Mouse (Mus musculus) limb, embryonic 14.5 days (tissue): ENCODE measurements at regions not wholly inside any gene's neighbourhood (a gene's known extent, or its start where the extent isn't known, plus 50 kb on each side); places are given as distances from the start of the nearest gene placed in this dataset.

Experiments
- ATAC-seq: fragments of 200-750 bp; cut with Nextera tagmentation; 2 replicates; pipeline ENCODE4 v1.8.0; 2017; ENCODE audit warnings: low read depth, moderate number of reproducible peaks, moderate TSS enrichment; ENCODE audit not compliant: low FRiP score
- DNase-seq: peaks from one replicate; pipeline ENCODE4 v3.0.0-alpha.2; 2015; ENCODE audit warnings: low spot score
- H3K27ac ChIP-seq: fragments of 300-500 bp; sonication (generic); replicated peaks from 2 replicates; pipeline ENCODE4 v1.5.1; 2014; ENCODE audit warnings: low read depth, mild to moderate bottlenecking, low read length, moderate library complexity, mixed read lengths
- H3K27me3 ChIP-seq: fragments of 300-500 bp; sonication (generic); 2 replicates; pipeline ENCODE4 v1.6.1; 2014; ENCODE audit warnings: low read length, mixed read lengths; ENCODE audit not compliant: control insufficient read depth, insufficient read depth
- H3K36me3 ChIP-seq: fragments of 300-500 bp; sonication (generic); 2 replicates; pipeline ENCODE4 v1.6.1; 2014; ENCODE audit warnings: mild to moderate bottlenecking, low read length, moderate library complexity, mixed read lengths; ENCODE audit not compliant: control insufficient read depth, insufficient read depth
- H3K4me1 ChIP-seq: fragments of 300-500 bp; sonication (generic); 2 replicates; pipeline ENCODE4 v1.6.1; 2014; ENCODE audit warnings: antibody characterized with exemption, low read length, mixed read lengths; ENCODE audit not compliant: control insufficient read depth, insufficient read depth
- H3K4me2 ChIP-seq: fragments of 300-500 bp; sonication (generic); replicated peaks from 2 replicates; pipeline ENCODE4 v1.6.1; 2014; ENCODE audit warnings: low read depth, mild to moderate bottlenecking, low read length, moderate library complexity; ENCODE audit not compliant: severe bottlenecking
- H3K4me3 ChIP-seq: fragments of 300-500 bp; sonication (generic); replicated peaks from 2 replicates; pipeline ENCODE4 v1.5.1; 2014; ENCODE audit warnings: low read length
- H3K9ac ChIP-seq: fragments of 300-500 bp; sonication (generic); 2 replicates; pipeline ENCODE4 v1.6.1; 2014; ENCODE audit warnings: mild to moderate bottlenecking, low read depth, low read length, moderate library complexity; ENCODE audit not compliant: severe bottlenecking
- H3K9me3 ChIP-seq: fragments of 300-500 bp; sonication (generic); 2 replicates; pipeline ENCODE4 v1.6.1; 2016; ENCODE audit warnings: low read length; ENCODE audit not compliant: control insufficient read depth
- POLR2A ChIP-seq: fragments of 200-500 bp; IDR thresholded peaks from 2 replicates; pipeline ENCODE4 v1.8.0; 2012; ENCODE audit warnings: inconsistent platforms, mild to moderate bottlenecking, moderate library complexity, borderline replicate concordance; ENCODE audit not compliant: insufficient read depth, insufficient read length; ENCODE audit errors: extremely low read depth
- WGBS: fragments of 180-500 bp; shearing (Covaris S2); extraction: QIAGEN DNeasy Blood & Tissue Kit; methylation state at CpG from one replicate; pipeline ENCODE4 v1.1.7; 2014; 5-methylcytosine and 5-hydroxymethylcytosine counted together

DNA sequence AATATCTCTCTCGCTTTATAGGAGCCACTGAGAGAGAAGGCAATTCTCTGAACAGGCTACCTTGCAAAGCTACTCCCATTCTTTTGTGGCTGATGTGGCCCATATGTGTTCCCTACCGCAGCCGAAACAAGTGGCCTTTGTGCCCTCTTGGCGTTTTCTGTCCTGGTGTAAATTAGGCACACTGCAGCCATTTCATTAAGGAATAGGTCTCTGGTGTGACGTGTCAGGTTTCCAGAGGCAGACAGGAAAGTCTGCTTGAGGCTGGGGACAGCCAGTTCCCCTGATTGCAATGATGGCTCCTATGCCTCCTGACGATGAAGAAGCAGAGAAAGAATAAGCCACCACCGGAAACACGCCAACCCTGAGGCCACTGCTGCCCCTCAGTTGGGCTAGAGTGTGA, 59.3 kb upstream of the Bcor start:
- WGBS, result 25% methylated on average over 8 of the region's 8 CpGs
- TF ChIP-seq POLR2A, result no peak
- H3K27me3 ChIP-seq, result no peaks in the 10 kb centered on the region
- ATAC-seq (no peak), DNase-seq (no peak)
- H3K4me3 ChIP-seq, result no peak overlapping the region
- no peak overlapping the region for H3K4me2 ChIP-seq
- H3K9me3 ChIP-seq, result no peaks in the 10 kb centered on the region
- no peak overlapping the region for H3K9ac ChIP-seq
- no peak overlapping the region for H3K27ac ChIP-seq
- no peaks in the 10 kb centered on the region for H3K36me3 ChIP-seq
- H3K4me1 ChIP-seq, result no peaks in the 10 kb centered on the region

GRCm38 (mm10) chrX:12224314-12224713, 64.2 kb upstream of the Bcor start:
- Histone ChIP-seq H3K9ac (no peak overlapping the region), H3K27me3 (no peaks in the 10 kb centered on the region), H3K4me3 (no peak overlapping the region), H3K9me3 (no peaks in the 10 kb centered on the region), H3K36me3 (no peaks in the 10 kb centered on the region), H3K4me1 (no peaks in the 10 kb centered on the region), H3K27ac (no peak overlapping the region), H3K4me2 (no peak overlapping the region)
- DNase-seq, result no peak
- TF ChIP-seq POLR2A, result no peak
- 77% methylated on average over 4 of the region's 4 CpGs for WGBS
- ATAC-seq, result no peak

DNA sequence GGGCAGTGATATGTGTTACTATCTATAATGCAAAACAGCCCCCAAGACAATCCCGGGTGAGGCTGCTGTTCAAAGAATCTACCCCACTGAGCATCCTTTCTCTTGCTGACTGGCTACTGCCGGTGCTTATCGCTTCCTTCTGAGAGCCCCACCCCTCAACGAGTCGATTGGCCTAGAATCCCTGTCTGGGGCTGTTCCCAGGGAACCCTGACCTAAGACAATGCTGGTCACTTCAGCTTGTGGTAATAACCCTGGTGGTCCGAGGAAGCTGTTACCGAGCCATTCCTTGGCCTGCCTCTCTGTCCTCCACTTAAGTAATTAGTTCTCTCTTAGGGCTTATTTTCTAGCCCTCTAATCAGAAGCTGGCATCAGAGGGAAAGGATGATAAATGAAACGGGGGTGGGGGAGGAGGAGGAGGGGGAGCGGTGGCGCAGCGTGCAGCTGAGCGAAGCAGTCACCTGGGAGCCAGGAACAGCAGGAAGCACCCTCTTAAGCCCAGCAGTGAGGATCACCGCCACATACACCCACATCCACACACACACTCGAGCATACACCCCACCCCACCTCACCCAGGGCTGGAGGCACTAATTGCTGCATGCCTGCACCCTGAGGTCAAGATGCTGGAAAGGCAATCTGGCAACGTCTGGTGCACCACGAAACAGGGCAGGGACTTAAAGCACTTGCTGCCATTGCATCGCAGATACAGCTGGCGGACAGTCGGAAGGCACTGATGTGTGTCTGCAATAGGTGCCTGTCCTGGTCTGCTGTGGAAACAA, 65.1 kb upstream of the Bcor start:
- no peak for TF ChIP-seq POLR2A
- no peaks in the 10 kb centered on the region for H3K36me3 ChIP-seq
- no peaks in the 10 kb centered on the region for H3K27me3 ChIP-seq
- WGBS, result 15% methylated on average over 19 of the region's 19 CpGs
- H3K9ac ChIP-seq, result no peak overlapping the region
- ATAC-seq (no peak), DNase-seq (no peak)
- no peaks in the 10 kb centered on the region for H3K9me3 ChIP-seq
- H3K4me3 ChIP-seq, result no peak overlapping the region
- no peak overlapping the region for H3K4me2 ChIP-seq
- H3K27ac ChIP-seq, result no peak overlapping the region
- H3K4me1 ChIP-seq, result no peaks in the 10 kb centered on the region

DNA sequence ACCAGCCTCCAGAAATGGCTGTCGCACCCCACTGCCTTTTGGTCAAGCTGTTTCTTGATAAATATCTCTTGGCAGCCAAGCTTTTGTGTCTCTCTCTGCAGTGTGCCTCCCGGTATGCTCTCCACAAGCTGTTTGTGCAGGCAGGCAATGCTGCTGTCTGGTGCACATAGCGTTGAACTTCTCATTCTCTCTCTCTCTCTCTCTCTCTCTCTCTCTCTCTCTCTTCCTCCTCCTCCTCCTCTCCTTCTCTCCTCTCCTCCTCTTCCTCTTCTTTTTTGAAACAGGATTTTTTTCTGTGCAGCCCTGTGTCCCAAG, 65.7 kb upstream of the Bcor start:
- WGBS, result 16% methylated on average over 3 of the region's 3 CpGs
- no peak for TF ChIP-seq POLR2A
- no peaks in the 10 kb centered on the region for H3K4me1 ChIP-seq
- no peaks in the 10 kb centered on the region for H3K36me3 ChIP-seq
- ATAC-seq, result no peak
- no peaks in the 10 kb centered on the region for H3K9me3 ChIP-seq
- no peak overlapping the region for H3K9ac ChIP-seq
- no peak for DNase-seq
- no peak overlapping the region for H3K27ac ChIP-seq
- H3K4me3 ChIP-seq, result no peak overlapping the region
- no peaks in the 10 kb centered on the region for H3K27me3 ChIP-seq
- H3K4me2 ChIP-seq, result no peak overlapping the region

DNA sequence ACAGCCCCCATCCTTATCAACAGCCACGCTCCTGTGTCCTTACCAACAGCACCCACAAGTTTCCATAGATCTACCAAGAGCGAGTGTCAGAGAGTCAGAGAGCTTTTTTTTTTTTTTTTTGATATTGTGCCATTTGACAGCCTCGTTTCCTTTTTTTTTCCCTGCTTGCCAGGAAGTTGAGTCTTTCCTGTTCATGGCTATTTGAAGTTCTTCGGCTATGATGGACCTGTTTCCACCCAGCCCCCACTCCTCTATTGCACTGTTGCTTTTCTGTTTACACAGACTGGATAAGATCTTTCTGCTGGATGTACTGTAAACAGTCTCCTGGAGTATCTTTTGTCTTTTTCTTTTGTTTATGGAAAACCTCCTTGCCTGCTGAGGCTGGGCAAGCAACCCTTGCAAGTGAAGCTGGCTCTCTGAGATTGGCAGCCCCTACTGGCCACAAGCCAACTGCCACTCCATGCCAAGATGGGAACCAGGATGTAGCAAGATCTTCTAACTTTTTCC, 80.4 kb upstream of the Bcor start:
- WGBS, result 58% methylated on average over 4 of the region's 4 CpGs
- Histone ChIP-seq H3K4me2 (no peak overlapping the region), H3K9ac (no peak overlapping the region), H3K4me1 (no peaks in the 10 kb centered on the region), H3K27ac (no peak overlapping the region), H3K27me3 (no peaks in the 10 kb centered on the region), H3K9me3 (no peaks in the 10 kb centered on the region), H3K36me3 (no peaks in the 10 kb centered on the region), H3K4me3 (no peak overlapping the region)
- TF ChIP-seq POLR2A, result no peak
- no peak for DNase-seq
- no peak for ATAC-seq
